Mouse (Mus musculus) heart, adult 2 months (tissue): Measurements from ENCODE around the gene Rnaseh2c. TPM values are rescaled to one million over a fixed set of nuclear protein-coding genes. Genes with fewer than 3 reads are reported as not detected.

ENCODE experiments used
- DNase-seq, 2 experiments: peaks; one replicate each; pipeline ENCODE4 v3.0.0; 2021
- H3K27ac ChIP-seq: fragments of 200-600 bp; 2 replicates; pipeline ENCODE4 v1.8.1; 2022
- H3K27me3 ChIP-seq: fragments of 200-500 bp; 2 replicates; pipeline ENCODE4 v1.6.1; 2012; ENCODE audit warnings: mild to moderate bottlenecking, low read length, inconsistent platforms, mixed read lengths; ENCODE audit not compliant: control insufficient read depth, insufficient read depth
- H3K36me3 ChIP-seq: fragments of 200-500 bp; 2 replicates; pipeline ENCODE4 v1.6.1; 2012; ENCODE audit warnings: low read length, inconsistent platforms; ENCODE audit not compliant: control insufficient read depth, insufficient read depth
- H3K4me1 ChIP-seq: fragments of 200-500 bp; 2 replicates; pipeline ENCODE4 v1.6.1; 2011; ENCODE audit warnings: low read length; ENCODE audit not compliant: control insufficient read depth, insufficient read depth
- H3K4me3 ChIP-seq: fragments of 200-600 bp; 2 replicates; pipeline ENCODE4 v1.8.1; 2022
- H3K79me2 ChIP-seq: fragments of 200-500 bp; replicated peaks from 2 replicates; pipeline ENCODE4 v1.6.1; 2012; ENCODE audit warnings: mild to moderate bottlenecking, inconsistent platforms, low read length, moderate library complexity, mixed read lengths; ENCODE audit not compliant: control insufficient read depth, insufficient read depth
- H3K9ac ChIP-seq: fragments of 200-500 bp; 2 replicates; pipeline ENCODE4 v1.6.1; 2012; ENCODE audit warnings: low read depth, mild to moderate bottlenecking, control low read depth, inconsistent platforms, low read length, mixed read lengths
- CTCF ChIP-seq: fragments of 200-600 bp; IDR thresholded peaks from 2 replicates; pipeline ENCODE4 v1.8.1; 2022; ENCODE audit warnings: antibody characterized with exemption, mild to moderate bottlenecking, moderate library complexity
- EP300 ChIP-seq: fragments of 200-500 bp; IDR thresholded peaks from 2 replicates; pipeline ENCODE4 v1.6.1; 2011; ENCODE audit warnings: low read depth, low read length, control low read depth; ENCODE audit not compliant: insufficient read depth
- POLR2A ChIP-seq: fragments of 200-500 bp; IDR thresholded peaks from 2 replicates; pipeline ENCODE4 v1.6.1; 2011; ENCODE audit warnings: mild to moderate bottlenecking, low read depth, low read length, control low read depth; ENCODE audit not compliant: insufficient read depth
- WGBS: fragments of 180-500 bp; shearing (Covaris S2); methylation state at CpG from one replicate; pipeline ENCODE4 v1.1.7; 2018; 5-methylcytosine and 5-hydroxymethylcytosine counted together
- intact Hi-C: fragments of 180-260 bp; cut with DNase I; formaldehyde crosslinking; loops from one replicate; pipeline ENCODE4 v1.15.1; 2025
- polyA plus RNA-seq: library from polyadenylated mRNA; depleted of rRNA; stranded (reverse); fragments of >200 nt; gene quantifications from 2 replicates; pipeline ENCODE4 v1.2.3, GENCODE M21; 2012
- total RNA-seq, 2 experiments: library from RNA; stranded (reverse); gene quantifications; 2 replicates each; pipeline ENCODE4 v1.2.3; 2021

Gene Rnaseh2c
- total and polyA plus RNA-seq, 3 experiments, result 37.1 to 58.6 (median 50.2) TPM

DNA sequence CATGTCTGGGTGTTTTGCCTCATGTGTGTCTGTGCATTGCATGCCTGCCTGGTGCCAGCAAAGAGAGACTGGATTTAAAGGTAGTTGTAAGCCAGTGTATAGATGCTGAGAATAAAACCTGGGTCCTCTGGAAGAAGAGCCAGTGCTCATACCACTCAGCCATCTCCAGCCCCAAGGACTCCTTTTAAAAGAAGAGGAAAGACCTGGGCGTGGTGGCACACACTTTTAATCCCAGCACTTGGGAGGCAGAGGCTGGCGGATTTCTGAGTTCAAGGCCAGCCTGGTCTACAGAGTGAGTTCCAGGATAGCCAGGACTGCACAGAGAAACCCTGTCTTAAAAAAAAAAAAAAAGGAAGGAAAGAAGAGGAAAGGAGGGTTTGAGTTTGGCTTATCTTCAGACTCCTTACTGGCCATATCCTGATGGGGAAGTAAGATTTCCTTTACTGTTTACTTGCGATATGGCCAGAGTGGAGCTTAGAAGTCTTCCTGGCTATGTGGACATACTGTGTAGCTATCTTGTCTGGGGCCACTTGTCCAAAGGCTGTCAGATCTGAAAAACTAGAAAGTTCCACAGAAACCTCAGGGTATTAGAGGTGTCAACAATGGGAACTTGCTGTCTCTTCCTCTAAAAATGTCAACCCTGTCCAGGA is 11.2 kb downstream of the Rnaseh2c start:
- H3K9ac ChIP-seq, result no peak overlapping the region
- DNase-seq, result no peak
- H3K4me1 ChIP-seq, result peaks cover 5% of the 10 kb centered on the region
- H3K79me2 ChIP-seq, result no peaks in the 10 kb centered on the region
- H3K4me3 ChIP-seq, result no peak overlapping the region
- no peaks in the 10 kb centered on the region for H3K27me3 ChIP-seq
- no peaks in the 10 kb centered on the region for H3K36me3 ChIP-seq
- 53% methylated on average over 3 of the region's 3 CpGs for WGBS
- no peak for TF ChIP-seq CTCF
- no peak for TF ChIP-seq EP300
- no peak for TF ChIP-seq POLR2A
- intact Hi-C loops, result loop anchor here (5.0 kb wide), 2 partner anchors 74 to 114 kb away; partner anchors contain the start of genes Ehbp1l1, Fam89b, Map3k11 and Pcnx3
- no peak overlapping the region for H3K27ac ChIP-seq

DNA sequence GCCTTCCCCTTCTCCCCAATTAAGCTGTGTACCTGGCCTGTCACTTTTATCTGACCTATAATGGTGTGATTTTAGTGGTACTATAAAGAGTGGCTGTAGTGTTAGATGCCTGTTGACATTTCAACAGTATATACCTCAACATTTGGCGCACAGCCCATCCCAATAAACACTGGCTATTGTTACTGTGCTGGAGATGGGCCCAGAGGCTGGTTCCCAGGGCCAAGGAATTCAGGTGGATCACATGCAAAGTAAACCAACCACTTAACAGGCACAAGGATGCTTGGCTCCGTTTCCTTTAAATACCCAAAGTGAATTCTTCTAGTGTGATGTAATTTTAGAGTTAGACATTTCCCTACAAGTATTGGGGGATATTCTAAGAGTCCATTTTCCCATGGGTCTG is 13.3 kb downstream of the Rnaseh2c start:
- no peaks in the 10 kb centered on the region for H3K36me3 ChIP-seq
- no peaks in the 10 kb centered on the region for H3K79me2 ChIP-seq
- intact Hi-C loops, result loop anchor here (5.0 kb wide), 2 partner anchors 72 to 112 kb away; partner anchors contain the start of genes Ehbp1l1, Fam89b, Map3k11 and Pcnx3
- no peak overlapping the region for H3K4me3 ChIP-seq
- no peak overlapping the region for H3K27ac ChIP-seq
- no peaks in the 10 kb centered on the region for H3K27me3 ChIP-seq
- TF ChIP-seq EP300 (no peak), POLR2A (no peak), CTCF (no peak)
- H3K9ac ChIP-seq, result no peak overlapping the region
- H3K4me1 ChIP-seq, result peaks cover 2% of the 10 kb centered on the region
- WGBS, result 31% methylated on average over 2 of the region's 2 CpGs
- no peak for DNase-seq

DNA sequence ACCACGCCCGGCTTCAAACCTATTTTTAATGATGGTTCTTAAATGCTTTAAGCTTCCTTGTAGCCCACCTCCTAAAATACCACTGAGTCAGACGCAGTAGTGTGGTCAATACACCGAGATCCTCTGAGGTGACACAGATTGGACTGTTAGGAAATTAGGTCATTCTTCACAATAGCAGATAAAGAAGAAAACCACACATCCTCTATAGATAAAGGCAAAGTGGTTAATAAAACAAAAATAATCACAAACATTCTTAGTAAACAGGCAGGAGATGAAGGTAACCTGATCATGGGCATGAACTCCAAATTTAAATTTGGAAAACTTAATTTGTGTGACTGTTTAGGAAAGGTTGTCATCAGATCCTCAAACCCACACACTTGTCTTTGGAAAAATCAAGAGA is 18.3 kb downstream of the Rnaseh2c start:
- H3K9ac ChIP-seq, result no peak overlapping the region
- H3K4me1 ChIP-seq, result no peaks in the 10 kb centered on the region
- no peak for TF ChIP-seq EP300
- no peak for TF ChIP-seq CTCF
- TF ChIP-seq POLR2A, result no peak
- 50% methylated on average over 4 of the region's 4 CpGs for WGBS
- no peak overlapping the region for H3K27ac ChIP-seq
- no peaks in the 10 kb centered on the region for H3K79me2 ChIP-seq
- H3K4me3 ChIP-seq, result no peak overlapping the region
- intact Hi-C loops, result no loop called here
- no peak for DNase-seq
- H3K27me3 ChIP-seq, result no peaks in the 10 kb centered on the region
- no peaks in the 10 kb centered on the region for H3K36me3 ChIP-seq

DNA sequence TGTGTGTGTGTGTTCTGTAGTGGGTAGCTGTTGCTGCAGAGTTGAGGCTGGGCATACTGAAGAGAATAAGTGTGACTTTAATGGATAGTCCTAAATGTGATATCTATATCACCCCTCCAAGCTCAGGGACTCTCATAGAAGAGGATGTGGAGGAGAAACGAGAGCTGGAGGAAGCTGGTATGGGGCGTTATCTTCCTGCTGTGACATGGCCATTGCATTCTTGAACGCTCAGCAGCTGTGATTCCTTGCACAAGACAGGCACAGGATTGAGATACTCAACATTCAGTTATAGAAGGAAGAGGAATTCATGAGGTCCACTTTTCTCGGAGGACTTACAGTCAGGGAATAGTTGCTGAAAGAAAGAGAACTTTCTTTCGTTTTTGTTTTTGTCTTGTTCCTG is 20.2 kb downstream of the Rnaseh2c start:
- 34% methylated on average over 5 of the region's 5 CpGs for whole genome bisulfite sequencing
- Histone ChIP-seq H3K4me3 (no peak overlapping the region), H3K36me3 (no peaks in the 10 kb centered on the region), H3K79me2 (no peaks in the 10 kb centered on the region), H3K9ac (no peak overlapping the region), H3K27me3 (no peaks in the 10 kb centered on the region), H3K4me1 (no peaks in the 10 kb centered on the region), H3K27ac (no peak overlapping the region)
- no peak for DNase-seq
- intact Hi-C loops, result no loop called here
- TF ChIP-seq POLR2A, result no peak
- no peak for TF ChIP-seq CTCF
- TF ChIP-seq EP300, result no peak

DNA sequence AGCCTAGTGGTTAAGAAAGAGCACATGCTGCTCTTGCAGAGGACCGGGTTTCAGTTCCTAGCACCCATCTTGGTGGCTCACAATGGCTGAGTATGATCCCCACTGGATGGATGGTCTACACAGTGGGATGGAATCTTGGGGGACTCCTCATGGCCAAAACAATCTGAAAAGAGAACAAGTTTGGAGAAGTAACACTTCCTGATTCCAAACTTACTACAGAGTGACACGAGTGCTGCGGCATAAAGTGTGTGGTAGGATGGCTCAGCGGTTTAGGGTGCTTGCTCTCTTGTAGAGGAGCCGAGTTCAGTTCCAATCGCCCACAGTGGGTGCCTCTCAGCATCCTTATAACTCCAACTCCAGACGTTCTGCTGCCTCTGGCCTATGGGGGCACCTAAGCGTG is 23.6 kb downstream of the Rnaseh2c start:
- Histone ChIP-seq H3K4me1 (no peaks in the 10 kb centered on the region), H3K27ac (no peak overlapping the region), H3K9ac (no peak overlapping the region), H3K4me3 (no peak overlapping the region), H3K27me3 (no peaks in the 10 kb centered on the region), H3K36me3 (no peaks in the 10 kb centered on the region), H3K79me2 (no peaks in the 10 kb centered on the region)
- WGBS, result 77% methylated on average over 8 of the region's 8 CpGs
- intact Hi-C loops, result no loop called here
- TF ChIP-seq POLR2A (no peak), CTCF (no peak), EP300 (no peak)
- no peak for DNase-seq

DNA sequence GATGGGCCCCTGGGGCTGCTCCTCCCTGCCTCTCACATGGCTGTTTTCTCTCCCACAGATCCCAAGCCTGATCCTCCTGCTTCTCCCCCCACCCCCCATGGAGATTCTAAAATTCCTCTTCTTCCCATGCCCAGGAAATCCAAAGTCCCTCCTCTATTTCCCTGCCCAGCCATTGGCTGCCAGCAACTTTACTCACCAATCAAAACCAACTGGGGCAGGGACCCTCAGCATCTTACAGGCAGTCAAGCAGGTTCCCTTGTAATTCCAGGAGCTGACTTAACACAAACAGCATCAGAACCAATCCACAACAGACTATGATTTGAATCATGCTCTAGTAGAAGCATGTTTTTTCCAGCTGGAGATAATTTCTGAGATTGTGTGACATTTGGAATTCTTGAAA is 28.2 kb downstream of the Rnaseh2c start:
- H3K4me3 ChIP-seq, result no peak overlapping the region
- H3K36me3 ChIP-seq, result no peaks in the 10 kb centered on the region
- DNase-seq, result no peak
- no peak overlapping the region for H3K9ac ChIP-seq
- no peaks in the 10 kb centered on the region for H3K79me2 ChIP-seq
- TF ChIP-seq POLR2A (no peak), CTCF (no peak), EP300 (no peak)
- H3K27me3 ChIP-seq, result no peaks in the 10 kb centered on the region
- no peaks in the 10 kb centered on the region for H3K4me1 ChIP-seq
- no peak overlapping the region for H3K27ac ChIP-seq
- intact Hi-C loops, result no loop called here
